Mouse (Mus musculus) bone marrow, adult 2 months (tissue): ENCODE measurements around the gene Calu. TPM values are rescaled to one million over a fixed set of nuclear protein-coding genes. Genes with fewer than 3 reads are reported as not detected.

Experiments used
- H3K27ac ChIP-seq: fragments of 200-500 bp; 2 replicates; pipeline ENCODE4 v1.5.1; 2012; ENCODE audit warnings: low read depth, mild to moderate bottlenecking, control low read depth, inconsistent platforms, low read length; ENCODE audit not compliant: control insufficient read depth, poor library complexity, insufficient read depth
- H3K4me1 ChIP-seq: fragments of 200-500 bp; 2 replicates; pipeline ENCODE4 v1.6.1; 2011; ENCODE audit warnings: low read length; ENCODE audit not compliant: control insufficient read depth, insufficient read depth
- H3K4me3 ChIP-seq: fragments of 200-500 bp; replicated peaks from 2 replicates; pipeline ENCODE3; 2011; ENCODE audit warnings: mild to moderate bottlenecking, low read depth, low read length, control low read depth; ENCODE audit not compliant: control insufficient read depth
- CTCF ChIP-seq: fragments of 200-500 bp; IDR thresholded peaks from 2 replicates; pipeline ENCODE4 v1.5.1; 2011; ENCODE audit warnings: low read length, control low read depth; ENCODE audit not compliant: control insufficient read depth, insufficient read depth
- POLR2A ChIP-seq: fragments of 200-500 bp; IDR thresholded peaks from 2 replicates; pipeline ENCODE4 v1.6.1; 2011; ENCODE audit warnings: low read depth, mild to moderate bottlenecking, control low read depth, low read length, borderline replicate concordance; ENCODE audit not compliant: control insufficient read depth
- WGBS: fragments of 180-500 bp; shearing (Covaris S2); methylation state at CpG from one replicate; pipeline ENCODE4 v1.1.7; 2018; 5-methylcytosine and 5-hydroxymethylcytosine counted together
- polyA plus RNA-seq: library from polyadenylated mRNA; stranded (reverse); fragments of >200 nt; gene quantifications from 2 replicates; pipeline ENCODE4 v1.2.4, GENCODE M21; 2011; ENCODE audit warnings: low replicate concordance; ENCODE audit not compliant: missing spikeins, insufficient read depth, insufficient read length

Calu gene
- polyA plus RNA-seq, 1 experiment, result 57.8 TPM

DNA sequence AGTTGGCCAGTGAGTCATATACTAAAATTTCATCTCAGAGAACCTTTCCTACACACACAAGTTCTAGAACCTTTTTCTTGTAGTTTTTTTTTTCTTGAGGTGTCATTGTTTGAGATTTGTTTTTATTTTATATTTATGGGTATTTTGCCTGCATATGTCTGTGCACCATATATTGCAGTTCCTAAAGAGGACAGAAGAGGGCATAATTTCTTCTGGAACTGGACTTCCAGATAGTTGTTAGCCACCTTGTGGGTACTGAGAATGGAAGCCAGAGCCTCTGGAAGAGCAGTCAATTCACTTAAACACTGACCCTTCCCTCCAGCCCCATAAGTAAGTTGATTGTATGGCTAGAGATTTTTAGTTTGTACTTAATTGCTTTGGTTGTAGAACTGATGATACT is 3.7 kb downstream of the Calu start:
- H3K4me3 ChIP-seq, result no peak overlapping the region
- no peaks in the 10 kb centered on the region; the same call in 1 of the 2 replicates for H3K4me1 ChIP-seq
- no peak for TF ChIP-seq POLR2A
- TF ChIP-seq CTCF, result no peak
- no peak overlapping the region for H3K27ac ChIP-seq

DNA sequence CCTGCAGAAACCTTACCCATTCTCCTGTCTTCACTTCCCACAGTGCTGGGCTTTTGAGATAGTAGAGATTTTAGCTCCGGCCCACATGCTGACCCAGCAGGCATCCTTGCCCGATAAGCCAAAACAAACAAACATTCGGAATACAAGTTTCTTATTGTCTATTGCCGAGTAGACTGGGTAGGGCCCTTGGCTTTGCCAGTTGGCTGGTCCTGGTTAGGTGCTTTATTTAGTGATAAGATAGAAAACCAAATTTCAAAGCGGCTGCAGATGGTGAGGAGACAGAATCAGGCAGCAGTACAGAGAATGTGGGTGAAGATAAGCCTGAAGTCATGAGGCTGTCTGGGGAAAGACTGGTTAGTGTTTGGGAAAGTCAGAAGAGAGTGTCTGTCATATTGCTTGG is 4.9 kb downstream of the Calu start:
- Histone ChIP-seq H3K4me3 (no peak overlapping the region), H3K27ac (no peak overlapping the region), H3K4me1 (no peaks in the 10 kb centered on the region; the same call in 1 of the 2 replicates)
- no peak for TF ChIP-seq POLR2A
- TF ChIP-seq CTCF, result no peak
- 58% methylated on average over 5 of the region's 5 CpGs for WGBS

DNA sequence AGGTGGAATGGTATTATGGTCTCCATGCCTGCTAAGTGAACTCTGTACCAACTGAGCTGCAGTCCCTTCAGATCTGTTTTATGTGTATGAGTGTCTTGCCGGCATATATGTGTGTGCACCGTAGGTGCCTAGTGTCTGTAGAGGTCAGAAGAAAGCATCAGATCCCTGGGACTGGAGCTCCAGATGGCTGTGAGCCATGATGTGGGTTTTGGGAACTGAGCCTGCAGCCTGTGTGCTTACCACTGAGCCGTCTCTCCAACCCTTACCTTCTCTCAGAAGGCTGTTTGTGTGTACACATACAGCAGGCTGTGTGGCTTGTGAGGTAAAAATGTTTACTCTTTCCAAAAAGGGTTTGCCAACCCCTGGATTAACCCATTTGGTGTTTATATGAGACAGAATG is 11.5 kb downstream of the Calu start:
- Histone ChIP-seq H3K27ac (no peak overlapping the region), H3K4me1 (no peaks in the 10 kb centered on the region), H3K4me3 (no peak overlapping the region)
- no peak for TF ChIP-seq POLR2A
- TF ChIP-seq CTCF, result no peak
- WGBS, result 90% methylated on average over 3 of the region's 3 CpGs

DNA sequence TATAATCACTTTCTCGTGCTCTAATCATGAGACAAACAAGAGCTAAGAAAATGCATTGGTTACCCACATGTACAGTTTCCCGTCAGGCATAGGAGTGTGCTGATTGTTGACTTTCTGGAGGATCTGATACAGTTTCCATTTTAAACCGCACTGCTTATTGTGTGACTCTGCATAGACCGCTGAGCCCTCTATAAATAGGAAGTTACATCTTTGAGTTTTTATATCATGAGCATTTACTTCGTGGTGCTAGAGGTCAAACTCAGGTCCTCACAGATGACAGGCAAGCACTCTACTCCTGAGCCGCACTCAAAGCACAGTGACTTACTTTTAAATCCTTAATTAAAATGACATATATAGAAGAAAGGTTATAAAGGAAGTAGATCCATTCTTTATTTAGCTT is 12.3 kb downstream of the Calu start:
- TF ChIP-seq CTCF, result no peak
- TF ChIP-seq POLR2A, result no peak
- Histone ChIP-seq H3K4me1 (no peaks in the 10 kb centered on the region), H3K4me3 (no peak overlapping the region), H3K27ac (no peak overlapping the region)
- WGBS, result 76% methylated on average over 6 of the region's 6 CpGs

DNA sequence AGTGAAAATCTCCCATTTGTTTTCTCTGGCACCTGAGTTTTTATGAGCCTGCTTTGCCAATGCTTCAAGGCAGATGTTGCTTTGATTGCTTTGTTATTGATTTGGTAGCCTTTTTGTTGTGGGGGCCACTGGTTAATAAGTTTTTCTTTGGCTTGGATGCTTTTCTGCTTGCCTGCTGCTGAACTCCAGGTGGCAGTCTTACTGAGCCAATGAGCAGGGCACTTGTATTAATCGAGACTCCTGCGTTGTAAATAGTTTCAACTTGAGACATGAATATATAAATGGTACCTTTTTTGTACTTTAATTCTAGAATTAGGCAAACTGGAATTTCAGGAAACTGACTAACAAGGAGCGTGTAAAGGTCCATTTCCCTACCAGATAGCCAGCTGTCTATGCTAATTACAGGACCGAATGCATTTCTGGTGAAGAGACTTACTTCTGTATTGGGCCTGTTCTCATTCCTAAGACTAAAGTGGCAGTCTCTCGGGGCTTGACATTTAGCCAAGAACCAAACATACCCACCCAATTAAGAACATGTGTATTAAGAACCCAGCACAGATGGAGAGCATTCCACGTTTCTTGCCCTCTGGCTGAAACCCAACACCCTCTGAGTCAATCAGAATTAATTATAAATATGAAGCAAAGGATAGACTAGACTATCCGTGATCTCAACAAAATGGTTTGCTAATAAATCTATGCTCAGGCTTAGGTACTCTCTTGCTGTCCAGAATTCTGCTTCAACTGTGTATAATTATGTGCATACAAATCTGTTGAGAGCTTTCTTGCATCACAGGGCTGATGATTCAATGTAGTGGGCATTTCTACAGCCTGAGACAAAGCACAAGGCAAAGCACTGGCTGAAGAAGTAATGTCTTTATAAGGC is 14.6 kb downstream of the Calu start:
- H3K4me1 ChIP-seq, result no peaks in the 10 kb centered on the region
- WGBS, result 74% methylated on average over 7 of the region's 7 CpGs
- no peak overlapping the region for H3K4me3 ChIP-seq
- TF ChIP-seq POLR2A, result no peak
- TF ChIP-seq CTCF, result no peak
- no peak overlapping the region for H3K27ac ChIP-seq

DNA sequence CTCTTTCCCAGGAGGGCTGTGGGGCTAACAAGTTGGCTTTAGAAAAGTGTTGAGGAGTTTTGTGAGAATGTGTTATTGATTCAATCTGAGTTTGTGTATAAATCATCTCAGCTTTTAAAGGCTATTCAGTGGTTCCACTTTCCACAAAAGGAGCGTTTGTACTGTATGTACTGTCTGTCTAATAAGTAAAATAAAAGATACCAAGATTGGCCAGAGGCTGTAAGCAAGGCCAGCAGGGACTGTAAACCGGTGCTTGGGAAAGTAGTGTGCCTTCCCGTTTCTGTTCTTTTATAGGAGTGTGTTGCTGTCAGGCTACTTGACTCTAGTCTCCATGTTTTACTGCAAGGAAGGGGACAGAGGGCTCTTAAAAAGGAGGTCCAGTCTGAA is 15.3 kb downstream of the Calu start:
- Histone ChIP-seq H3K4me1 (no peaks in the 10 kb centered on the region), H3K27ac (no peak overlapping the region), H3K4me3 (no peak overlapping the region)
- 79% methylated on average over 3 of the region's 3 CpGs for WGBS
- TF ChIP-seq CTCF (no peak), POLR2A (no peak)

DNA sequence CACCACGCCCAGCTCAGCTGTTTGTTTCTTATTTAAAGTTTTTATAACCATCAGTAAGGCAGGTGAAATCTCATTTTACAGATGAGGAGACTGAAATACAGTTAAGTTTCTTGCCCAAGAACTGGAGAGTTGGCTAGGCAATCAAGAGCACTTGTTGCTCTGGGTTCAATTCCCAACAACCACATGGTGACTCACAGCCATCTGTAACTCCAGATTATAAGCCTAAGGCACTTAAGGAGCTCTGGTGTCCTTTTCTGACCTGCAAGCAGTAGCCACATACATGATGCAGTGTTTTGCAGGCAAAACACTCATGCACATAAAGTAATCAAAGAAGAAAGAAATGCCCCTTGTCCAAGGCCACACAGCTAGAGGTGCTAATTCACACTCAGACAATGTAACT is 17.4 kb downstream of the Calu start:
- H3K27ac ChIP-seq, result no peak overlapping the region
- TF ChIP-seq POLR2A (no peak), CTCF (no peak)
- H3K4me3 ChIP-seq, result no peak overlapping the region
- WGBS, result 85% methylated on average over 1 of the region's 1 CpGs
- no peaks in the 10 kb centered on the region for H3K4me1 ChIP-seq

DNA sequence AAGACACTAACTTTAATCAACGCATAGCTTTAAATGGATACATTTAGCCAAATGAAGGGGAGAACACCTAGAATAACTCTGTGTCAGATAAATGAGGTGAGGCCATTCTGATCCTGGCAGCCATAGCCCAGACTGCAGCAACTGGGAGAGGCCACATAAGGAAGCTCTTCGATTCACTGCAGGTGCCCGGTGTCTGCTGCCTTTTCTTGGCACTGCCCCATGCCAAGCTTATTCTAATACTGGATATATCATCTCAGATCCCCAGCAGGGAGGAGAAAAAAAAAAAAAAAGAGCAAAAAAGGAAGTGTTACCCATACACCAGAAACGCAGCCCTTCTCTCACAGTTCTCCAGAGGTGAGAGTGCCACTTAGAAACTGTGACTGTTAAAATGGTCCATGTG is 29.5 kb downstream of the Calu start:
- TF ChIP-seq CTCF (no peak), POLR2A (no peak)
- Histone ChIP-seq H3K4me3 (no peak overlapping the region), H3K27ac (no peak overlapping the region), H3K4me1 (no peaks in the 10 kb centered on the region)
- WGBS, result 60% methylated on average over 4 of the region's 4 CpGs

DNA sequence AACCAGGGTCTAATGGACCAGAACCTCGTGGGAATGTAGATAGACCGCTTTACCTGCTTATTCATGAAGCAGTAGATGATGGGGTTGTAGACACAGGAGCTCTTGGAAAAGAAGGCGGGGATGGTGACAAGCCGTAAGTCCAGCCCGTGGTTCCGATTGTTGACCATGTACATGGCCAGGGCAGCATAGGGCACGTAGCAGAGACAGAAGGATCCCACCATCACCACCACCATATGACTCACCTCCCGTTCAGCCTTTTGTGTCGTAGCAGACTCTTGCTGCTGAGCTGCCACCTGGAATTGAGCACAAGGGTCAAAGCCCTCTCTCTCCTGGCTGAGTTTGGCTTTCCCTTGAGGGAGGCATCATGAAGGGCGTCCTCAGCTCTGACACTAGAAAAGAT is 30.8 kb downstream of the Calu start:
- 86% methylated on average over 10 of the region's 10 CpGs for WGBS
- H3K4me1 ChIP-seq, result no peaks in the 10 kb centered on the region
- TF ChIP-seq POLR2A (no peak), CTCF (no peak)

More for the DNA sequence above, 30.8 kb downstream of the Calu start:
- no peak overlapping the region for H3K27ac ChIP-seq
- no peak overlapping the region for H3K4me3 ChIP-seq
